Mouse (Mus musculus) thymus, postnatal 36 days (tissue): ENCODE results near the gene Cit.

Experiments
- DNase-seq, 2 experiments: peaks; one replicate each; pipeline ENCODE4 v3.0.0; 2022; ENCODE audit warnings: mixed read lengths in 2 of 2

The Cit gene

GRCm38 (mm10) chr5:116049821-116050220, 204.7 kb downstream of the Cit start:
- DNase-seq, result no peak

- no peak for DNase-seq
Observed at GRCm38 (mm10) chr5:116052171-116052570, 207.1 kb downstream of the Cit start.

DNA sequence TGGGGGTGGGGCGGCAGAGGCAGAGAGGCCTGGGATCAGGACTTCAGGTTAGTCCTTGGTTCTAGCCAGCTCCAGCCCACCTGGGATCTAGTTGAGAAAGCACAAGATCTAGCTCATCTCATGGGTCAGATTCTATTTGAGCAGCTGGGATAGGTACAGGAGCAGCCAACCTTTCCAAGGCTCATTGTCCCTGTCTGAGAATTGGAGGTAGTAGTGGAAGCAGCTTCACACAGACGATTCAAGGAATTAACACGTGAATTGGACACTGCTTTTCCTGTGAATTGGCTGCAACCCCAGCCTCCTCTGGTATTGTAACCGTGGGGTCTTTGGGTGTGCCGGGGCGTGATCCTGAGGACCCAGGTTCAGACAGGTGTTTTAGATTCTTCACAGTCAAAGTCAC, 207.7 kb downstream of the Cit start:
- no peak for DNase-seq
